Mouse (Mus musculus) right cerebral cortex, postnatal 25 days (tissue): ENCODE data around the gene Ubp1.

ENCODE experiments used
- DNase-seq: peaks from one replicate; pipeline ENCODE4 v3.0.0; 2022

Ubp1 gene

GRCm38 (mm10) chr9:114016402-114016801 lies 85.7 kb downstream of the Ubp1 start:
- DNase-seq = no peak

- no peak for DNase-seq
Observed at GRCm38 (mm10) chr9:114019012-114019762, 88.5 kb downstream of the Ubp1 start.

GRCm38 (mm10) chr9:114022141-114022540 lies 91.4 kb downstream of the Ubp1 start:
- no peak for DNase-seq

- DNase-seq = no peak
Observed at GRCm38 (mm10) chr9:114025182-114025581, 94.4 kb downstream of the Ubp1 start.

GRCm38 (mm10) chr9:114025846-114026245 lies 95.1 kb downstream of the Ubp1 start:
- no peak for DNase-seq

- DNase-seq = peak; percentile 89
Observed at GRCm38 (mm10) chr9:114026261-114026934, 95.7 kb downstream of the Ubp1 start.
